Mouse (Mus musculus): ENCODE data around the gene Myo1c. TPM values are rescaled to one million over a fixed set of nuclear protein-coding genes. Genes with fewer than 3 reads are reported as not detected.

Gene Myo1c
- polyA plus RNA-seq, 1 experiment from 2014 or later = 13.6 TPM

DNA sequence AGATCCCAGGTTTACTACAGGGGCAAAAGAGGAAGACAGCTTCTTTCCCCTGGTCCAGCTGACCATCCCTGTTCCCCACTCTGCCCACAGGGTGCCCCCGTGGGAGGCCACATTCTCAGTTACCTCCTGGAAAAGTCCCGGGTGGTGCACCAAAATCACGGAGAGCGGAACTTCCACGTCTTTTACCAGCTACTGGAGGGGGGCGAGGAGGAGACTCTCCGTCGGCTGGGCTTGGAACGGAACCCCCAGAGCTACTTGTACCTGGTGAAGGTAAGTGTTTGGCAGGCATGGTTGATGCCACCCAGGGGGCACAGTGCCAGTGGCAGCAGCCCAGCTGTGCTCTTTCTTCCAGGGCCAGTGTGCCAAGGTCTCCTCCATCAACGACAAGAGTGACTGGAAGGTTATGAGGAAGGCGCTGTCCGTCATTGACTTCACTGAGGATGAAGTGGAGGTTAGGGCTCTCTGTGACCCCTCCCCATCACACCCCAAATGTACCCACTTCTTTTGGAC is 9.8 kb downstream of the Myo1c start:
- Histone ChIP-seq H3K27me3 (replicated peaks; ENCODE audit: control insufficient read depth, insufficient read depth, low read length) (peaks cover 3% of the 10 kb centered on the region), H3K9me3 (ENCODE audit: control insufficient read depth, low read length) (no peaks in the 10 kb centered on the region), H3K36me3 (ENCODE audit: control insufficient read depth, insufficient read depth, low read length) (peaks cover 13% of the 10 kb centered on the region), H3K4me1 (ENCODE audit: control insufficient read depth, insufficient read depth, low read depth, low read length) (peaks cover 4% of the 10 kb centered on the region; the same call in 1 of the 2 replicates), H3K4me3 (ENCODE audit: low read length) (no peak overlapping the region), H3K4me2 (ENCODE audit: low read length) (no peak overlapping the region), H3K9ac (ENCODE audit: low read depth, low read length) (no peak overlapping the region), H3K27ac (ENCODE audit: low read depth, low read length) (no peak overlapping the region)
- ATAC-seq = no peak
- WGBS = 93% methylated on average over 12 of the region's 12 CpGs

DNA sequence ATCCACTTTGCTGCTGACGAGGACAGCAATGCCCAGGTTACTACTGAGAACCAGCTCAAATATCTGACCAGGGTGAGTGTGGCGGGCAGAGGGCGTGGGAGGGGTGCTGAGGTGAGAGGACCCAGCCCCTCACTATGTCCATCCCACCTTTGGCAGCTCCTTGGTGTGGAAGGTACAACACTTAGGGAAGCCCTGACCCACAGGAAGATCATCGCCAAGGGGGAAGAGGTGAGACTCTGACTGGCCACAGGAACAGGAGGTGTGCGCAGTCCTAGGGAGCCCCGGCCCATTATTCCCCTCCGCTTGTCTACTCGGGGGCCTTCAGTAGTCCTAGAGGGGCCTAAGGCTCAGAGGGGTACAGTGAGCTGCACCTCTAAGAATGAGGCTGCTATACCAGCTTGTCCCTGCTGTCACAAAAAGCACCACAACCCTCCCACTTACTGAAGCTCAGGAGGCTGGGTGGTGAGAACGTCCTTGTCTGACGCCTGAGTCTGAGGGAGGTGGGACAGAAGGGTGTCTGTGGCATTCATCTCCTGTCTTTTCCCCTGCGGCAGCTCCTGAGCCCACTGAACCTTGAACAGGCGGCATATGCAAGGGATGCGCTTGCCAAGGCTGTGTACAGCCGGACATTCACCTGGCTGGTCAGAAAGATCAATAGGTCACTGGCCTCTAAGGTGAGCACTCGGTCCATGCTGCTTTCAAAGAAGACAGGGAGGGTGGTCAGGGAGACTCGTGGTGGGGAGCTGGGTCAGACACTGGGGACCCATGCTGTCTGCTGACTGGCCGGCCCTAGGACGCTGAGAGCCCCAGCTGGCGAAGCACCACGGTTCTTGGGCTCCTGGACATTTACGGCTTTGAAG is 10.9 kb downstream of the Myo1c start:
- H3K4me1 ChIP-seq (ENCODE audit: control insufficient read depth, insufficient read depth, low read depth, low read length) = peaks cover 3% of the 10 kb centered on the region; the same call in 1 of the 2 replicates
- WGBS = 91% methylated on average over 21 of the region's 21 CpGs
- no peaks in the 10 kb centered on the region for H3K9me3 ChIP-seq (ENCODE audit: control insufficient read depth, low read length)
- ATAC-seq = no peak
- H3K36me3 ChIP-seq (ENCODE audit: control insufficient read depth, insufficient read depth, low read length) = peaks cover 13% of the 10 kb centered on the region
- no peak overlapping the region for H3K27ac ChIP-seq (ENCODE audit: low read depth, low read length)
- no peak overlapping the region for H3K4me2 ChIP-seq (ENCODE audit: low read length)
- no peaks in the 10 kb centered on the region; the same call in 1 of the 2 replicates for H3K27me3 ChIP-seq (replicated peaks; ENCODE audit: control insufficient read depth, insufficient read depth, low read length)
- no peak overlapping the region for H3K4me3 ChIP-seq (ENCODE audit: low read length)
- no peak overlapping the region for H3K9ac ChIP-seq (ENCODE audit: low read depth, low read length)

DNA sequence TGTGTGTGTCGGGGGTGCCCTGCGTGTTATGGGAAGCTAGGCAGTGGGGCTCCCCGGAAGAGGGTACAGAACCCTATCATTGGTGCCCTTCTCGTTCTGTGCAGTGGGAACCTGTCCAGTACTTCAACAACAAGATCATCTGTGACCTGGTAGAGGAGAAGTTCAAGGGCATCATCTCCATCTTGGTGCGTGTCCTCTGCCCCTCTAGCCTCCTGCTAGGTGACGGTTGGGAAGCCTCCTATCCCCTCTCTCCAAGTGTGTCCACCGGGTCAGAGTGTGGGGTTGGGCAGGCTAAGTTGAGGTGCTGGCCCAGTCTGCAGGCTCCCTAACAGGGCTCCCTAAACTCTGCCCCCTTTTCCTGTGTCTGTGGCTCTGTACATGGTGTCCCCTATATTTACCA is 11.8 kb downstream of the Myo1c start:
- WGBS = 89% methylated on average over 7 of the region's 7 CpGs
- H3K9me3 ChIP-seq (ENCODE audit: control insufficient read depth, low read length) = no peaks in the 10 kb centered on the region
- H3K4me3 ChIP-seq (ENCODE audit: low read length) = no peak overlapping the region
- H3K4me2 ChIP-seq (ENCODE audit: low read length) = no peak overlapping the region
- ATAC-seq = no peak
- H3K27ac ChIP-seq (ENCODE audit: low read depth, low read length) = no peak overlapping the region
- no peaks in the 10 kb centered on the region; the same call in 1 of the 2 replicates for H3K27me3 ChIP-seq (replicated peaks; ENCODE audit: control insufficient read depth, insufficient read depth, low read length)
- H3K9ac ChIP-seq (ENCODE audit: low read depth, low read length) = no peak overlapping the region
- H3K36me3 ChIP-seq (ENCODE audit: control insufficient read depth, insufficient read depth, low read length) = peaks cover 13% of the 10 kb centered on the region
- H3K4me1 ChIP-seq (ENCODE audit: control insufficient read depth, insufficient read depth, low read depth, low read length) = no peaks in the 10 kb centered on the region

DNA sequence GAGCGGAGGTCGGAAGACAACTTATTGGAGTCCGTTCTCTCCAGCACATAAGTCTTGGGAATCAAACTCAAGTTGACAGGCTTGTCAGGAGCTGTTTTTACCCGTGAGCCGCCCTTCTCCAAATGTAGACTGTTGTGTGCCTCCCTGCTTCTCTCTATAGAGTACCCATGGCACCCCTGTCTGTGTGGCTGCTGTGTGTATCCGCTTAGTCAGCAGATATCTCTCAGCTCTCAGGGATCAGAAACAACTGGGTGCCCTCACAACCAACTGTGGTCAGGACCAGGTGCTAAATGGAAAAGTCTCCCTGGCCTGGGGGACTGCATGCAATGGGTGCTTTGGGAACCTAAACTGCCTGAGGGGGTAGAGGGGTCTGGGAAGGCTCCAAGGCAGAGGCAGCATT is 16.0 kb downstream of the Myo1c start:
- Histone ChIP-seq H3K4me2 (ENCODE audit: low read length) (no peak overlapping the region), H3K9ac (ENCODE audit: low read depth, low read length) (no peak overlapping the region), H3K4me1 (ENCODE audit: control insufficient read depth, insufficient read depth, low read depth, low read length) (no peaks in the 10 kb centered on the region), H3K36me3 (ENCODE audit: control insufficient read depth, insufficient read depth, low read length) (peaks cover 20% of the 10 kb centered on the region), H3K9me3 (ENCODE audit: control insufficient read depth, low read length) (no peaks in the 10 kb centered on the region), H3K27ac (ENCODE audit: low read depth, low read length) (no peak overlapping the region), H3K27me3 (replicated peaks; ENCODE audit: control insufficient read depth, insufficient read depth, low read length) (no peaks in the 10 kb centered on the region), H3K4me3 (ENCODE audit: low read length) (no peak overlapping the region)
- 98% methylated on average over 6 of the region's 6 CpGs for WGBS
- no peak for ATAC-seq

DNA sequence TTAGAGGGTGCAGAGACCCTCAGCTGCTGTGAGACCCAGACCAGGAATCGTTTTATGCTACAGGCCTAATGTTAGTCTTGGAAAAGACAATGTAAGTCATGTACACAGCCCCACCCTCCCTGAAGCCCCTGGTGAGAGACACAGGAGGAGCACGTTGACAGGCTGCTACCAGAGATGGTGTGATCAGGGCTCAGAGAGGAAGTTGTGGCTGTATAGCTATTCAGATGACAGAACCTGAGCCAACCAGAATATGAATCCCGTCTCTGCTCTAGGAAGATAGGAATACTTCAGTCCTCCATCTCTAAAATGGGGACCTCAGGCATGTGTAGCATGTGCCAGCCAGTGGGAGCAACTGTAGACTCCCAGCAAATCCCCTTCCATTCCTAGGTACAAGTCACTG is 18.3 kb downstream of the Myo1c start:
- 86% methylated on average over 3 of the region's 3 CpGs for WGBS
- ATAC-seq = no peak
- Histone ChIP-seq H3K4me2 (ENCODE audit: low read length) (no peak overlapping the region), H3K27ac (ENCODE audit: low read depth, low read length) (no peak overlapping the region), H3K9me3 (ENCODE audit: control insufficient read depth, low read length) (no peaks in the 10 kb centered on the region), H3K4me1 (ENCODE audit: control insufficient read depth, insufficient read depth, low read depth, low read length) (no peaks in the 10 kb centered on the region), H3K27me3 (replicated peaks; ENCODE audit: control insufficient read depth, insufficient read depth, low read length) (no peaks in the 10 kb centered on the region), H3K4me3 (ENCODE audit: low read length) (no peak overlapping the region), H3K9ac (ENCODE audit: low read depth, low read length) (no peak overlapping the region), H3K36me3 (ENCODE audit: control insufficient read depth, insufficient read depth, low read length) (peaks cover 16% of the 10 kb centered on the region; the same call in 1 of the 2 replicates)

DNA sequence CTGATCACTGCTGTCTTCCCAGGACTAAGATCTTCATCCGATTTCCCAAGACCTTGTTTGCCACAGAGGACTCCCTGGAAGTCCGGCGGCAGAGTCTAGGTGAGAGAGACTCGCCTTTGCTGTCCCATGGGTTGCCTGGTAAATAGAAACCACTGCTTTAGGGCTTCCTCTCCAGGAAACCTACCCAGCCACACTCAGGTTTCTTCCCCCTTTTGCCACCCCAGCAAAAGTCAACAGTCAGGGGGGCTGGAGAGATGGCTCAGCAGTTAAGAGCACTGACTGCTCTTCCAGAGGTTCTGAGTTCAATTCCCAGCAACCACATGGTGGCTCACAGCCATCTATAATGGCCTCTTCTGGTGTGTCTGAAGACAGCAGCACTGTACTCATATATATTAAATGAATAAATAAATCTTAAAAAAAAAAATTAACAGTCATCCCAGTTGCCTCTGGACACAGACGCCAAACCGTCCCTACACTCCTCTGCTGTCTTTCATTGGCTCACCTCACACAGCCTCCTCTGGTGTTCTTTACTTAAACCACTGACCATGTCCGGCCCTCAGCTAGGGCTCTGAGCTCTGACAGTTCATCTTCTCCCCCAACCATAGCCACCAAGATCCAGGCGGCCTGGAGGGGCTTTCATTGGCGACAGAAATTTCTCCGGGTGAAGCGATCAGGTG is 19.0 kb downstream of the Myo1c start:
- Histone ChIP-seq H3K36me3 (ENCODE audit: control insufficient read depth, insufficient read depth, low read length) (peaks cover 16% of the 10 kb centered on the region; the same call in 1 of the 2 replicates), H3K27ac (ENCODE audit: low read depth, low read length) (no peak overlapping the region), H3K9me3 (ENCODE audit: control insufficient read depth, low read length) (no peaks in the 10 kb centered on the region), H3K4me1 (ENCODE audit: control insufficient read depth, insufficient read depth, low read depth, low read length) (no peaks in the 10 kb centered on the region), H3K9ac (ENCODE audit: low read depth, low read length) (no peak overlapping the region), H3K4me2 (ENCODE audit: low read length) (no peak overlapping the region), H3K4me3 (ENCODE audit: low read length) (no peak overlapping the region), H3K27me3 (replicated peaks; ENCODE audit: control insufficient read depth, insufficient read depth, low read length) (no peaks in the 10 kb centered on the region)
- WGBS = 85% methylated on average over 11 of the region's 11 CpGs
- ATAC-seq = no peak

DNA sequence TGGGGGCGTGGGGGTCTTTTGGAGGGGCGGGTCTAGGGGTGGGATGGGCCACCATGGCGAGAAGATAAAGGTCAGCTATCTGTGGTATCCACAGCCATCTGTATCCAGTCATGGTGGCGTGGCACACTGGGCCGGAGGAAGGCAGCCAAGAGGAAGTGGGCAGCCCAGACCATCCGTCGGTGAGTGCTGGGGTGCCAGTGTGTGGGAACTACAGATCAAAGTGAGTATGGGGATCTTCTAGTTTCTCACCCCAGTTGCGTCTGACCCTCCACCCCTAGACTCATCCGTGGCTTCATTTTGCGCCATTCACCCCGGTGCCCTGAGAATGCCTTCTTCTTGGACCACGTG is 19.5 kb downstream of the Myo1c start:
- Histone ChIP-seq H3K9ac (ENCODE audit: low read depth, low read length) (no peak overlapping the region), H3K4me3 (ENCODE audit: low read length) (no peak overlapping the region), H3K36me3 (ENCODE audit: control insufficient read depth, insufficient read depth, low read length) (peaks cover 16% of the 10 kb centered on the region; the same call in 1 of the 2 replicates), H3K4me2 (ENCODE audit: low read length) (no peak overlapping the region), H3K27ac (ENCODE audit: low read depth, low read length) (no peak overlapping the region), H3K9me3 (ENCODE audit: control insufficient read depth, low read length) (no peaks in the 10 kb centered on the region), H3K4me1 (ENCODE audit: control insufficient read depth, insufficient read depth, low read depth, low read length) (no peaks in the 10 kb centered on the region), H3K27me3 (replicated peaks; ENCODE audit: control insufficient read depth, insufficient read depth, low read length) (no peaks in the 10 kb centered on the region)
- no peak for ATAC-seq
- 88% methylated on average over 12 of the region's 12 CpGs for WGBS

DNA sequence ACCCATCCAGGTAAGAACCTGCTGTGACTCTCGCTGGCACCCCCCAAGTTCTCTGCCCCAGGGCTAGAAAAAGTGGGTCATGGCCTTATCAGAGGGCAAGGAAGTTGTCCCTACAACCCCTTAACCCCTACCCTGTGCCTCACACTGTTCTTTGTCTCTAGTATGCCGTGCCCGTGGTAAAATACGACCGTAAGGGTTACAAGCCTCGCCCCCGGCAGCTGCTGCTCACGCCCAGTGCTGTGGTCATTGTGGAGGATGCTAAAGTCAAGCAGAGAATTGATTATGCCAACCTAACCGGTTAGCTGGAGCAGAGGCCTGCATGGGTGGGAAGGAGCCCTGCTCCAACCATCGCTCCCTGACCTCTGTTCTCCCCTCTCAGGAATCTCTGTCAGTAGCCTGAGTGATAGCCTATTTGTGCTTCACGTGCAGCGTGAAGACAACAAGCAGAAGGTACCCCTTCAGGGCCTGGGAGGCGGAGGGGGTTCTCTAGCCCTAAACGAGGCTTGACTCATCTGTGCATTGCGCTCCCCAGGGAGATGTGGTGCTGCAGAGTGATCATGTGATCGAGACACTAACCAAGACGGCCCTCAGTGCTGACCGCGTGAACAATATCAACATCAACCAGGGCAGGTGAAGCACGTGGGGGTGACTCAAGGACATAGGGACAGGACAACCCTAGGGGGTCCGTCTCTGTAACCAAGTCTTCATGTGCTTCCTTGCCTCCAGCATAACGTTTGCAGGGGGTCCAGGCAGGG is 21.3 kb downstream of the Myo1c start:
- H3K36me3 ChIP-seq (ENCODE audit: control insufficient read depth, insufficient read depth, low read length) = peaks cover 16% of the 10 kb centered on the region; the same call in 1 of the 2 replicates
- H3K4me3 ChIP-seq (ENCODE audit: low read length) = no peak overlapping the region
- H3K27me3 ChIP-seq (replicated peaks; ENCODE audit: control insufficient read depth, insufficient read depth, low read length) = no peaks in the 10 kb centered on the region
- no peaks in the 10 kb centered on the region for H3K9me3 ChIP-seq (ENCODE audit: control insufficient read depth, low read length)
- no peak overlapping the region for H3K9ac ChIP-seq (ENCODE audit: low read depth, low read length)
- 81% methylated on average over 22 of the region's 22 CpGs for WGBS
- no peaks in the 10 kb centered on the region for H3K4me1 ChIP-seq (ENCODE audit: control insufficient read depth, insufficient read depth, low read depth, low read length)
- H3K27ac ChIP-seq (ENCODE audit: low read depth, low read length) = no peak overlapping the region
- no peak for ATAC-seq
- H3K4me2 ChIP-seq (ENCODE audit: low read length) = no peak overlapping the region

DNA sequence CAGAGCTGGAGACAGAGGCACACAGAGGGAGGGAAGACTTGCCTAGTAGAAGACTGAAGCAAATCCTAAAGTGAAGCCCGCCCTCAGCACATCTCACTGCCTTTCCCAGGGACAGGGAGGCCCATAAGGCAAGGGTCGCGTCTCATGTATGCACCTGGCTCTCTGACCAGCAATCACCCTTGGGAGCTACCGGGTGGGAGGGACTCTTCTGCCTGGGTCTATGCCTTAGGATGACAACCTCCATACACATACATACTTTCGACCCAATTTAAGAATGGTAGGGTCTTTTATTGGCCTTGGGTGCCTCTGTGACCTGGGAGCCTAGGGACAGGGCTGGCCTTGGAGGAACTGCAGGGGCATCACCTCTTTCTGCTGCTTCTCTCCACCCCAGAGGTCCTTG is 23.1 kb downstream of the Myo1c start:
- Histone ChIP-seq H3K36me3 (ENCODE audit: control insufficient read depth, insufficient read depth, low read length) (peaks cover 13% of the 10 kb centered on the region; the same call in 1 of the 2 replicates), H3K27me3 (replicated peaks; ENCODE audit: control insufficient read depth, insufficient read depth, low read length) (no peaks in the 10 kb centered on the region), H3K4me3 (ENCODE audit: low read length) (no peak overlapping the region), H3K9me3 (ENCODE audit: control insufficient read depth, low read length) (no peaks in the 10 kb centered on the region), H3K27ac (ENCODE audit: low read depth, low read length) (no peak overlapping the region), H3K9ac (ENCODE audit: low read depth, low read length) (no peak overlapping the region), H3K4me2 (ENCODE audit: low read length) (no peak overlapping the region), H3K4me1 (ENCODE audit: control insufficient read depth, insufficient read depth, low read depth, low read length) (no peaks in the 10 kb centered on the region)
- ATAC-seq = no peak
- WGBS = 91% methylated on average over 5 of the region's 5 CpGs
